Mouse (Mus musculus) left cerebral cortex, adult 2 months (tissue): ENCODE measurements around the gene Setx. TPM values are rescaled to one million over a fixed set of nuclear protein-coding genes. Genes with fewer than 3 reads are reported as not detected.
A peak's percentile ranks its signal among the peaks of the same experiment; 100 is the strongest.

Experiments
- DNase-seq, 2 experiments: peaks; one replicate each; pipeline ENCODE4 v3.0.0; 2021 to 2022; ENCODE audit warnings: low spot score in 2 of 2, mixed read lengths in 1 of 2; ENCODE audit errors: extremely low spot score in 1 of 2
- H3K27ac ChIP-seq: fragments of 200-600 bp; 2 replicates; pipeline ENCODE4 v1.8.1; 2022
- H3K4me3 ChIP-seq: fragments of 200-600 bp; 2 replicates; pipeline ENCODE4 v1.8.1; 2022
- CTCF ChIP-seq: fragments of 200-600 bp; IDR thresholded peaks from 2 replicates; pipeline ENCODE4 v1.8.1; 2022; ENCODE audit warnings: antibody characterized with exemption, mild to moderate bottlenecking, moderate library complexity
- intact Hi-C: fragments of 180-260 bp; cut with DNase I; formaldehyde crosslinking; loops from one replicate; pipeline ENCODE4 v1.15.1; 2025
- total RNA-seq, 2 experiments: library from RNA; stranded (reverse); gene quantifications; 2 replicates each; pipeline ENCODE4 v1.2.3; 2021

Setx gene
- total RNA-seq, 2 experiments from 2014 or later, result 46.6 to 49.4 TPM

- no peak for DNase-seq
- no peak for TF ChIP-seq CTCF
- intact Hi-C loops, result no loop called here
- no peak overlapping the region for H3K27ac ChIP-seq
- H3K4me3 ChIP-seq, result no peak overlapping the region
These were observed 50.9 kb downstream of the Setx start for GRCm38 (mm10) chr2:29174887-29175286.

GRCm38 (mm10) chr2:29179810-29180209 is 55.8 kb downstream of the Setx start:
- DNase-seq, result no peak
- intact Hi-C loops, result no loop called here
- no peak overlapping the region for H3K4me3 ChIP-seq
- H3K27ac ChIP-seq, result no peak overlapping the region
- TF ChIP-seq CTCF, result no peak

GRCm38 (mm10) chr2:29181111-29181510 is 57.1 kb downstream of the Setx start:
- DNase-seq, result no peak
- Histone ChIP-seq H3K4me3 (no peak overlapping the region), H3K27ac (no peak overlapping the region)
- intact Hi-C loops, result no loop called here
- no peak for TF ChIP-seq CTCF

GRCm38 (mm10) chr2:29183266-29183924 is 59.4 kb downstream of the Setx start:
- Histone ChIP-seq H3K27ac (no peak overlapping the region), H3K4me3 (no peak overlapping the region)
- no peak for TF ChIP-seq CTCF
- DNase-seq, result no peak
- intact Hi-C loops, result no loop called here

- no peak for DNase-seq
- H3K27ac ChIP-seq, result no peak overlapping the region
- TF ChIP-seq CTCF, result no peak
- intact Hi-C loops, result no loop called here
- no peak overlapping the region for H3K4me3 ChIP-seq
These were observed 62.2 kb downstream of the Setx start for GRCm38 (mm10) chr2:29186209-29186608.

GRCm38 (mm10) chr2:29190392-29190791 is 66.4 kb downstream of the Setx start:
- intact Hi-C loops, result no loop called here
- no peak for DNase-seq
- H3K4me3 ChIP-seq, result no peak overlapping the region
- no peak overlapping the region for H3K27ac ChIP-seq
- no peak for TF ChIP-seq CTCF

GRCm38 (mm10) chr2:29191216-29192215 is 67.5 kb downstream of the Setx start:
- DNase-seq, result no peak
- intact Hi-C loops, result no loop called here
- Histone ChIP-seq H3K4me3 (no peak overlapping the region), H3K27ac (no peak overlapping the region)
- TF ChIP-seq CTCF, result no peak; the same call in 1 of the 2 replicates

GRCm38 (mm10) chr2:29192629-29193278 is 68.8 kb downstream of the Setx start:
- intact Hi-C loops, result no loop called here
- no peak overlapping the region for H3K4me3 ChIP-seq
- H3K27ac ChIP-seq, result no peak overlapping the region
- peak; percentile 47 for TF ChIP-seq CTCF
- DNase-seq, result no peak

- TF ChIP-seq CTCF, result no peak
- intact Hi-C loops, result no loop called here
- no peak for DNase-seq
- Histone ChIP-seq H3K27ac (no peak overlapping the region), H3K4me3 (peak overlapping the region; percentile 52; the same call in 1 of the 2 replicates)
These were observed 70.0 kb downstream of the Setx start for GRCm38 (mm10) chr2:29193819-29194546.

- peak; percentile 74 to 85 for DNase-seq
- no peak overlapping the region for H3K27ac ChIP-seq
- H3K4me3 ChIP-seq, result peak overlapping the region; percentile 52
- peak; percentile 98 for TF ChIP-seq CTCF
- intact Hi-C loops, result no loop called here
These were observed 70.8 kb downstream of the Setx start for GRCm38 (mm10) chr2:29194547-29195463.

- H3K27ac ChIP-seq, result no peak overlapping the region
- intact Hi-C loops, result no loop called here
- DNase-seq, result no peak
- no peak overlapping the region for H3K4me3 ChIP-seq
- no peak for TF ChIP-seq CTCF
These were observed 72.9 kb downstream of the Setx start for GRCm38 (mm10) chr2:29196844-29197243.
